Mouse (Mus musculus): ENCODE data around the gene Lonp1. TPM values are rescaled to one million over a fixed set of nuclear protein-coding genes. Genes with fewer than 3 reads are reported as not detected.

Gene Lonp1
- 62.6 and 70.0 TPM in 2 replicates for polyA plus RNA-seq (2015; fragmentation: Nextera tagmentation; extraction: Ambion mirVana)

DNA sequence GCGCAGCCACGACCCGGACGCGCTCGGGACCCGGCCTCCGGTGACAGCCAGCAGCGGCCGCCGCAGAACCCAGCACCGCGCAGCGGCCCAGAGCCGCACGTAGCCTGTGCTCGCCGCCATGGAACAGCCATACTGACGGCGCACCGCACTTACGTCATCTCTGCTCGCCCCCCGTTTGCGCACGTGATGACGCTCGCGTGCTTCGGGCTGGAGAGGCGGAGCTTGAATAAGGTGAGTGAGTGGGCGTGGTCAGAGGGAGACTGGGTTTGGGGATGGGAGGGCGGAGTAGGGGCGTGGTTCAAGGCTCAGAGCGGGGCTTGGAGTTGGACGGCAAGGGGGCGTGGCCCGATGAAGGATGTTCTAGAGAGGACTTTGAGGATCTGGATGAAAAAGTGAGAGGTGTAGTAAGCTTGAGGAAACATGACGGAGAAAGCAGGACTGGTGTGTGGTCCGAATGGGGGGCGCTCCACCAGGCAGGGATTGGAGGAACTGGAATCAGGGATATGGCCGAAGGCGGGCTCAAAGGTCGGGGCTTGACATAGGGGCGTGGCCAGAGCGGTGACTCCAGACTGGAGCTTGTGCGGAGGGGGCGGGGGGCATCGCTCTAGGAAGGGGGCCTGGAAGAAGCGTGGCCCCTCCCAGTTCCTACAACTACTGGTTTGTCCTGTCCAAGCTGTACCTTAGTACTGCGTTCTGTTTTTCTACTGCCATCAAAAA, at the start of gene Lonp1:
Gene Lonp1 (minus strand): TSS at position 134 of the 717 bp plus-strand sequence.
- Histone ChIP-seq H3K27ac (peak within 1 kb of the TSS; percentile 88), H3K27me3 (replicated peaks) (no peaks in the 10 kb centered on the region), H3K36me3 (peaks cover 11% of the 10 kb centered on the region), H3K4me2 (replicated peaks) (peak within 1 kb of the TSS; percentile 86), H3K9me3 (no peaks in the 10 kb centered on the region), H3K4me3 (replicated peaks) (peak within 1 kb of the TSS; percentile 96), H3K4me1 (replicated peaks) (peaks cover 17% of the 10 kb centered on the region), H3K9ac (peak within 1 kb of the TSS; percentile 93)
- peak; percentile 93 for ATAC-seq
- under 1% methylated on average over 51 of the region's 51 CpGs for WGBS

DNA sequence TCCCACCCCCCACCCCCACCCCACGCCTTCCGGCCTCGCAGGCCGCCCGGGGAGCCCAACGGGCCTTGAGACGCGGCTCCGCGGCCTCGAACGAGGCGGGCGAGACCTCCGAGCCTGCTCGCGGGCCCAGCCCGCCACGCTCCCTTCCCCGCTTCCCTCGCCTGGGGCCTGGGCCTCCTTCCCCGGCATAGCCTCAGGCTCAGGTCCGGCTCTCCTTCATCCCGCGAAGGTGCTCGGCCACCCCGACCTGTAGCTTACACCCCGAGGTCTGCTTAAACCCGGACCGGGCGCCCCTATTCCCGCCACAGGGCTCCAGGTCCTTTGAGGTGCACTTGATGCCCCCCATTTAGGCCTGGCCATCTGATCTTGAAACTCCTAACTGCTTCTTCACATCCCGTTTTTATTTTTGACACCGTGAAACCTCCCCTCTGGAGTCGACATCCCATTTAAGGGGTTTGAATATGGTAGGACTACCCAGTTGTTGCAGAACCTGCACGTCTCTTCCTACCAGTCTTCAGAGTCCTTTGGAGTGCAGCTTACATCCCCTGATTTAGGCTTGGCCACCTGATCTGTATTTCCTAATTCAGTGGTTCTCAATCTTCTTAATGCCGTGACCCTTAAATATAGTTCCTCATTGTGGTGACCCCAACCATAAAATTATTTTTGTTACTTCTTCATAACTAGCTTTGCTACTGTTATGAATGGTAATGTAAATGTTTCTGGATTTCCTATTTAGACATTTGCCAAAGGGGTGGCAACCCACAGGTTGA, 47.1 kb upstream of the Lonp1 start:
- H3K9me3 ChIP-seq: no peaks in the 10 kb centered on the region
- H3K27ac ChIP-seq: peak overlapping the region; percentile 87
- H3K36me3 ChIP-seq: peaks cover 12% of the 10 kb centered on the region; the same call in 1 of the 2 replicates
- peak overlapping the region; percentile 69 for H3K4me2 ChIP-seq (replicated peaks)
- H3K9ac ChIP-seq: peak overlapping the region; percentile 99
- peaks cover 22% of the 10 kb centered on the region for H3K4me1 ChIP-seq (replicated peaks)
- ATAC-seq: peak; percentile 34; the same call in 1 of the 2 replicates
- 2% methylated on average over 35 of the region's 37 CpGs for WGBS
- H3K4me3 ChIP-seq (replicated peaks): peak overlapping the region; percentile 76
- no peaks in the 10 kb centered on the region for H3K27me3 ChIP-seq (replicated peaks)

DNA sequence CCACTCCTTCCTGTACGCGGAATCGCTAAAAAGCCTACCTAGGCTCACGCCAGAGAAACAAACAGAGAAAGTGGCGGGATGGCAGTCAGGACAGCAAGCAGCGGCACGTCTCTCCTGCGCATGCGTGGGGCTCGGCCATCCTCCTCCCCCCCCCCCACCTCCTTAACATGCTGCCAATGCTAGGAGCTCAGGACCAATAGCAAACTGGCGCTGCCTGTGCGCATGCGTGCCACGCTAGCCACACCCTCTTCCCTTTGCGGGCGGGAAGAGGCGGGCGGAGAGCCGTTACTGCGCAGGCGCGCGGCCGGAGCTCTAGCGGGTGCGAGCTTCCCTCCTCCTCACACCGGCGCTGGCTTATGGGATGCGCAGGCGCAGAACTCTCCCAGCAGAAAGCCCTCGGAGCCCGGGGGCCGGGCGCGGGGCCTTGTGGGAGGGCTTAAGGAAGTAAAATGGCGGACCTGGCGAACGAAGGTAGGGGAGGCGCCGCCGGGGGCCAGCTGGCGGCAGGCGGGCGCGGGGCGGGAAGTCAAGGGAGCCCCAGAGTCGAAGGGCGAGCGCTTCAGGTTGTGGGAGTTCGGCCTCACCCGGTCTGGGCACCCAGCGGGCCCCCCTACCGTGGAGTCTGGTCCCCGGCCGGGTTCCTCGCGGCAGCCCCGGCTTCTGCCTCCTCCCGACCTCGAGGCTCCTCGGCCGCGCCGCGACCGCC, 46.4 kb upstream of the Lonp1 start, which contains the start of gene Ranbp3:
Gene Ranbp3 (plus strand): TSS at position 354 of the 706 bp plus-strand sequence.
- Histone ChIP-seq H3K27ac (peak within 1 kb of the TSS; percentile 89), H3K9ac (peak within 1 kb of the TSS; percentile 99), H3K36me3 (peaks cover 12% of the 10 kb centered on the region; the same call in 1 of the 2 replicates), H3K4me3 (replicated peaks) (peak within 1 kb of the TSS; percentile 76), H3K27me3 (replicated peaks) (no peaks in the 10 kb centered on the region), H3K4me1 (replicated peaks) (peaks cover 25% of the 10 kb centered on the region), H3K4me2 (replicated peaks) (peak within 1 kb of the TSS; percentile 71), H3K9me3 (no peaks in the 10 kb centered on the region)
- peak; percentile 96 for ATAC-seq
- WGBS: under 1% methylated on average over 57 of the region's 66 CpGs

DNA sequence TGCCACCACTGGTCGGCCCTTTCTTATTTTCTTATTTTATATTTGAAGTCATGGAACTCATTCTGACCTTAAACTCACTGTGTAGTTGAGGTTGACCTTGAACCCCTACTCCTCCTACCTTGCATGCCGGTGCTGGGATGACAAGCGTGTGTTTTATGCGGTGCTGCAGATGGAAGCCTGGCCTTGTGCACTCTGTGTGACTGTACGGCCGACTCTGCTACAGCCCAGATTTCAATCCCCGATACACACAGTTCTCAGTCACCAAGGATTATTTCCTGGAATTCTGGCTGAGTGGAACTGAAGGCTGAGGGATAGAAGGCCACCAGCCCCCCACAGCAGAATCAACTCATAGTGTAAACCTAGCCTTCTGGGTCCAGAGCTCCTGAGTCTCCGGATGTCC, 43.1 kb upstream of the Lonp1 start:
- Histone ChIP-seq H3K9me3 (no peaks in the 10 kb centered on the region), H3K9ac (no peak overlapping the region), H3K4me3 (replicated peaks) (no peak overlapping the region), H3K4me2 (replicated peaks) (no peak overlapping the region), H3K27ac (no peak overlapping the region), H3K4me1 (replicated peaks) (peaks cover 16% of the 10 kb centered on the region), H3K36me3 (no peaks in the 10 kb centered on the region), H3K27me3 (replicated peaks) (no peaks in the 10 kb centered on the region)
- WGBS: 85% methylated on average over 8 of the region's 8 CpGs
- no peak for ATAC-seq

DNA sequence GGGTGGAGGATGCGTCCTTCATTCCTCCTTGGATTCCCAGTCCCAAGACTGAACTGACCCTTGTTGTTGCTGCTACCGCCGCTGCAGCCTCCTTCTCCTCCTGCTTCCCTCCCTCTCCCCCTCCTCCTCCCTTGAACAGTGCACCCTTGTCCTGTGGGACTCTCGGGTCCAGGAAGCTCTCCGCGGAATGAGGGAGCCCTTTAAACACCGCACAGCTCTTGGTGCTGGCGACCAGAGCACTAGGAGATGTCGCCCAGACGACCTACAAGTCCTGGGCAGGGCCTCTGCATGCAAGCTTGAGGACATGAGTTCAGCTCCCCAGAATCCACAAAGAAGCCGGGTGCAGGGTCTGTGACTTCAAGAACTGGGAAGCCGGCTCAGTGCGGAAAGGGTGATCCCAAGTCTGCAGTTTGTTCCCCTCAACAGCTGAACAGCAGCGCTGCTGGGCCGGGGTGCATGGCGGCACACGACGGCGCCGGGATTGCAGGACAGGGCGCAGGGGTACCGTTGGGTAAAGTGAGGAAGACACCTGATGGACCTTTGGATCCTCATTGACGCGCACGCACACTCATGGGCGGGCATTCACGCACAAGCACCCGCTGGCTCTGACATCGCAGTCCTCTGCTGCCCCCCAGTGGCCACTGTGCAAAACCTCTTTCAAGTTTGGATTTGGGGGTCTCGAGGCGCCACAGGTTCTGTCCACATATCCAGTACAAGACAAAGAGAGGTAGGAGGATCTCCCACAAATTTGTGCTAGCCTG, 41.9 kb upstream of the Lonp1 start:
- no peaks in the 10 kb centered on the region for H3K27me3 ChIP-seq (replicated peaks)
- peak overlapping the region; percentile 48 for H3K4me3 ChIP-seq (replicated peaks)
- peak; percentile 24 for ATAC-seq
- H3K9me3 ChIP-seq: no peaks in the 10 kb centered on the region
- no peaks in the 10 kb centered on the region for H3K36me3 ChIP-seq
- no peak overlapping the region for H3K27ac ChIP-seq
- H3K9ac ChIP-seq: peak overlapping the region; percentile 53
- H3K4me1 ChIP-seq (replicated peaks): peaks cover 10% of the 10 kb centered on the region; the same call in 1 of the 2 replicates
- WGBS: 3% methylated on average over 31 of the region's 31 CpGs
- peak overlapping the region; percentile 98 for H3K4me2 ChIP-seq (replicated peaks)

DNA sequence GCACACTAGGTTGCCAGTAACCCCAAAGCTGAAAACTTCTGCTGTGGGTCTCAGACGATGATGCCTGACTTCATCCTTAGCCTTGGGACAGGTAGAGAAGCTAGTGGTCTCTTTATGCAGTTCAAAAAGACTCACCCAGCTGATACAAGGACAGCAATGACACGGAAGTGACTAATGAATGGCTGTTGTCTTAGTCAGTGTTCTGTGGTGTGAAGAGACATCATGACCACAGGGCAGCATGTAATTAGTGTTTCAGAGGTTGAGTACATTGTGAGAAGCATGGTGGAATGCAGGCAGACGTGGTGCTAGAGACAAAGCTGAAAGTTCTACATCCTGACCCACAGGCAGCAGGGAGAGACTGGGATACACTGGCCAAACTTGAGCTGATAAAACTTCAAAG, 40.9 kb upstream of the Lonp1 start:
- peaks cover 10% of the 10 kb centered on the region; the same call in 1 of the 2 replicates for H3K4me1 ChIP-seq (replicated peaks)
- H3K4me3 ChIP-seq (replicated peaks): no peak overlapping the region
- 78% methylated on average over 3 of the region's 3 CpGs for WGBS
- H3K4me2 ChIP-seq (replicated peaks): no peak overlapping the region
- H3K27me3 ChIP-seq (replicated peaks): no peaks in the 10 kb centered on the region
- no peak overlapping the region for H3K27ac ChIP-seq
- no peaks in the 10 kb centered on the region for H3K9me3 ChIP-seq
- H3K9ac ChIP-seq: no peak overlapping the region
- no peaks in the 10 kb centered on the region for H3K36me3 ChIP-seq
- no peak for ATAC-seq

DNA sequence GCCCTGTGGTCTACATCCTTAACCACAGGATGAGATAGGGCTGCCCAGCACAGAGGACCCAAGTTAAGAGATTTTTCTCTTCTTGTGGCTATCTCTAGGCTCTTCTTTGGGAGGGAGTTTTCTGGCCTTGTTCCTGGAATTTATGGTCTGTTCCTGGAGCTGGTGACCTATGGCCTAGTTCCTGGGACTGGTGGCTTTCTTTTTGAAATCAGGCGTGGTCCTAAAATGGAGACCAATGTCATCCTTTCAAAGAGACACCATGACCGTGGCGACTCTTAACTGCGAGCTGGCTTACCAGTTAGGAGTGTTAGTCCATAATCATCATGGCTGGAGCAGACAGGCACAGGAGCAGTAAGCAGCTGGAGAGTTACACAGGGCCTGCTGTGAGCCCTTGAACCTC, 39.7 kb upstream of the Lonp1 start:
- H3K4me2 ChIP-seq (replicated peaks): no peak overlapping the region
- WGBS: 84% methylated on average over 4 of the region's 4 CpGs
- no peak for ATAC-seq
- H3K4me1 ChIP-seq (replicated peaks): peaks cover 10% of the 10 kb centered on the region; the same call in 1 of the 2 replicates
- no peak overlapping the region for H3K9ac ChIP-seq
- no peak overlapping the region for H3K4me3 ChIP-seq (replicated peaks)
- no peaks in the 10 kb centered on the region for H3K36me3 ChIP-seq
- H3K27me3 ChIP-seq (replicated peaks): no peaks in the 10 kb centered on the region
- no peak overlapping the region for H3K27ac ChIP-seq
- no peaks in the 10 kb centered on the region for H3K9me3 ChIP-seq

DNA sequence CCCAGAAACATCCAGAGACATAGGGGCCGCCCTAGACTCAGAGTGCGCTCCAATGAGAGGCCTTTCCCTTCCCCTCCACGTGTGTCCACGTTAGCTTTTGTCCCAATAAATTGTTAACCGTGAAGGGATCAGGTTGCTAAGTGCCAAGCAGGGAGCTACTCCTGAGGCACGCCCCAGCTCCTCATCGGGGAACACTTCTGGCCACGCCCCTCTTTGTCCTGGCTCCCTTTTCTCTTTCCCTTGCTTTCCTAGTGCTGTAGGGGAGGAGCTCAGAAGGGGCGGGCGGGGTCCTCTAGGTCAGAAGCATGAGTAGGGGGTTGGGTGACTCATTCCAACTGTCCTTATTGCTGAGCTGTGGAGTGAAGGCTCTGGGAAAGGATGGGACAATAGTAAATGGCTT, 37.6 kb upstream of the Lonp1 start:
- H3K9ac ChIP-seq: no peak overlapping the region
- H3K4me2 ChIP-seq (replicated peaks): peak overlapping the region; percentile 39
- H3K9me3 ChIP-seq: no peaks in the 10 kb centered on the region
- H3K4me3 ChIP-seq (replicated peaks): no peak overlapping the region
- H3K36me3 ChIP-seq: no peaks in the 10 kb centered on the region
- no peak overlapping the region for H3K27ac ChIP-seq
- H3K4me1 ChIP-seq (replicated peaks): peaks cover 10% of the 10 kb centered on the region; the same call in 1 of the 2 replicates
- ATAC-seq: peak; percentile 66
- 7% methylated on average over 10 of the region's 10 CpGs for WGBS
- no peaks in the 10 kb centered on the region for H3K27me3 ChIP-seq (replicated peaks)

DNA sequence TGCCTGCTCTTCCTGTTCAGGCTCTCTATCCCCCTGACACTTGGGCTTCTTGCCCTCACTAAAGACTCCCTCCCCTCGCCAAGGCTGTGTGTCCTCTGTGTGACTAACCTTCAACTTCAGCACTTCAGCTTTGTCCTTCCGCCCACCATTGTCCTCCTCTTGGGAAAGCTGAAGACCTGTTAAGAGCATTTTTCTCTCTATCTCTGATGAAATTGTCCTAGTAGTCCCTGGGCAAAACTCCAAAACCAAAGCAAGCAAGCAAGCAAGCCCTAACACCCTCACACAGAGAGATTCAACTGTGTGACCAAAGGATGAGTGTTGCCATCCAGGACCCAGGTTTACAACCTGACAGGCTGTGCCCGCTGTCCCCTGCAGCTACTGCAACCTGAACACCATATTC, 37.0 kb upstream of the Lonp1 start:
- 48% methylated on average over 3 of the region's 3 CpGs for WGBS
- no peaks in the 10 kb centered on the region for H3K27me3 ChIP-seq (replicated peaks)
- no peaks in the 10 kb centered on the region for H3K9me3 ChIP-seq
- H3K4me3 ChIP-seq (replicated peaks): no peak overlapping the region
- ATAC-seq: no peak
- H3K27ac ChIP-seq: no peak overlapping the region
- H3K36me3 ChIP-seq: no peaks in the 10 kb centered on the region
- H3K4me1 ChIP-seq (replicated peaks): 0 out of 2 replicates have a peak, but pooled peaks cover 6% of the 10 kb centered on the region
- peak overlapping the region; percentile 39; the same call in 1 of the 2 replicates for H3K4me2 ChIP-seq (replicated peaks)
- H3K9ac ChIP-seq: no peak overlapping the region

DNA sequence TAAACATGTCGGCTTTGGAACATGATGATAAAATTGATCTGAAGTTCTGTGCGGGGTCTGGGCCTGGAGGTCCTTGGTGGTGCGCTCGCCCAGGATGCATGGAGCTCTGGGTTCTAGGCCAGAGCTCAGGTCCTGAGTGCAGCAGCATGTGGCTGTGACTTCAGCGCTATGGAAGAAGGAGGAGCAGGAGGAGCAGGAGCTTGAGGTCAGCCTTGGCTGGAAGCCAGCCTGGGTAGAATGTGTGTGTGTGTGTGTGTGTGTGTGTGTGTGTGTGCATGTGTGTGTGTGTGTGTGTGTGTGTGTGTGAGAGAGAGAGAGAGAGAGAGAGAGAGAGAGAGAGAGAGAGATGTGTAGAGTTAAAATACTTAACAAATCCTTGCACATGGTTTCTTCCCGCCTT, 29.5 kb upstream of the Lonp1 start:
- Histone ChIP-seq H3K4me3 (replicated peaks) (no peak overlapping the region), H3K4me1 (replicated peaks) (no peaks in the 10 kb centered on the region), H3K36me3 (no peaks in the 10 kb centered on the region), H3K9me3 (no peaks in the 10 kb centered on the region), H3K27ac (no peak overlapping the region), H3K4me2 (replicated peaks) (no peak overlapping the region), H3K27me3 (replicated peaks) (no peaks in the 10 kb centered on the region), H3K9ac (no peak overlapping the region)
- WGBS: 75% methylated on average over 6 of the region's 6 CpGs
- no peak for ATAC-seq

DNA sequence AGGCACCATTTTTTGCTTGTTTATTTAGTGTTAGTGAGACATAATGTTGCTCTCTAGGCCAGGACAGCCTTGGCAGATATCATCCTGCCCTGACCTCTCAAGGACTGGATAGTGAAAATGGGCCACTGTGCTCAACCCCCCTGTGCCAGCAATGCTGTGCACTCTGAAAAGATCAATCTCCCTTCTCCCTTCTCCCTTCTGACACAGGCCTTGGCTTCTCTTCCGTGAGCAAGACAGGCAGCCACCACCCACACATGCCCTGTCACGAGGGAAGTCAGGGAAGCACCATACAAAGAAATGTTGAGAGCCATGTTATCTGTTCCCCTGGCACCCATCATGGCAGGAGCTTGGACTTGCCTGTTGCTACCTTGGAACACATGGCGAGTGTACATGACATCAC, 28.6 kb upstream of the Lonp1 start:
- H3K4me2 ChIP-seq (replicated peaks): no peak overlapping the region
- H3K4me1 ChIP-seq (replicated peaks): no peaks in the 10 kb centered on the region
- no peak for ATAC-seq
- no peaks in the 10 kb centered on the region for H3K9me3 ChIP-seq
- no peak overlapping the region for H3K27ac ChIP-seq
- no peak overlapping the region for H3K4me3 ChIP-seq (replicated peaks)
- no peak overlapping the region for H3K9ac ChIP-seq
- H3K27me3 ChIP-seq (replicated peaks): no peaks in the 10 kb centered on the region
- WGBS: 74% methylated on average over 3 of the region's 3 CpGs
- H3K36me3 ChIP-seq: no peaks in the 10 kb centered on the region
